Mouse (Mus musculus): Measurements from ENCODE around the gene Ccn1. TPM values are rescaled to one million over a fixed set of nuclear protein-coding genes. Genes with fewer than 3 reads are reported as not detected.

Ccn1 gene
- polyA plus RNA-seq, 1 experiment from 2014 or later = 9.1 TPM

DNA sequence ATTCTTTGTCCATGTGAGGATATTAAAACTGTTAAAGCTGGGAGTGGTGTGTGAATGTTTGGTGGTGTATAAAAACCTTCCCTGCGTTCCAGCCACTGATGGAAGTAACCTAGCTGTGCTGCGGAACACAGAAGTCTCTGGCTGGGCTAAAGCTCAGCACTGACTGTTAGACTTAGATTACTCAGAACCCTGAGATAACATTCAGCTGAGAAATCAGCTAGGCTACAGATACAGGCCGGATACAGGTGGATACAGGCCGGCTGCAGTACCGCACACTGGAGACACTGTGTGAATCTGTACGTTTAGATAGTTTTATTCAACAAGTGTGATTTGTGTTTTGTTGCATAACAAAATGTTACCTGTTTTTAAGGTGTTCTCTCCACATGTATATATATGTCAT is 49.0 kb downstream of the Ccn1 start:
- Histone ChIP-seq H3K4me2 (ENCODE audit: low read depth, low read length) (no peak overlapping the region), H3K9ac (ENCODE audit: low read depth, low read length) (no peak overlapping the region), H3K4me1 (ENCODE audit: control insufficient read depth, low read depth, low read length) (peaks cover 2% of the 10 kb centered on the region), H3K4me3 (ENCODE audit: low read depth, low read length) (no peak overlapping the region), H3K27ac (ENCODE audit: low read length) (no peak overlapping the region), H3K27me3 (ENCODE audit: control insufficient read depth, insufficient read depth, low read depth, low read length) (no peaks in the 10 kb centered on the region), H3K9me3 (replicated peaks; ENCODE audit: control insufficient read depth, low read length) (no peaks in the 10 kb centered on the region), H3K36me3 (ENCODE audit: control insufficient read depth, insufficient read depth) (peaks cover 9% of the 10 kb centered on the region; the same call in 1 of the 2 replicates)
- ATAC-seq (ENCODE audit: low read depth) = no peak
- 60% methylated on average over 6 of the region's 6 CpGs for WGBS (ENCODE audit: insufficient replicate concordance)

DNA sequence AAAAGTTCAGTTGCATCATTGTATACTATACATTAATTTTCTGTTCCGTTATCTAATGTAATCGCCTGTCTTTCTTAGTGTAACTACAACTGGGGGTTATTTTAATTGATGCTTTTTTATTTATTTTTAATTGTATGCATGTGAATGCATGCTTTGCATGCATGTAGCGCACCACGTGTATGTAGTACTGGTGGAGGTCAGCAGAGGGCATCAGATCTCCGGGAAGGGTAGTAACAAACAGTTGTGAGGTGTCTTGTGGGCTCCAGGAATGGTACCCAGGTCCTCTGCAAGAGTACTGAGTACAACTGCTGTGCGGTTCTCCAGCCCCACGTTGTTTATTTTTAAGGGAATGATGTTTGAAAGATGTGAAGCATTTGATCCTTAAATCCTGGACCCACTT is 50.7 kb downstream of the Ccn1 start:
- 76% methylated on average over 7 of the region's 7 CpGs for whole genome bisulfite sequencing (ENCODE audit: insufficient replicate concordance)
- H3K4me3 ChIP-seq (ENCODE audit: low read depth, low read length) = no peak overlapping the region
- H3K9ac ChIP-seq (ENCODE audit: low read depth, low read length) = no peak overlapping the region
- no peaks in the 10 kb centered on the region for H3K9me3 ChIP-seq (replicated peaks; ENCODE audit: control insufficient read depth, low read length)
- ATAC-seq (ENCODE audit: low read depth) = no peak
- H3K27ac ChIP-seq (ENCODE audit: low read length) = no peak overlapping the region
- peaks cover 2% of the 10 kb centered on the region for H3K4me1 ChIP-seq (ENCODE audit: control insufficient read depth, low read depth, low read length)
- no peaks in the 10 kb centered on the region for H3K27me3 ChIP-seq (ENCODE audit: control insufficient read depth, insufficient read depth, low read depth, low read length)
- peaks cover 6% of the 10 kb centered on the region for H3K36me3 ChIP-seq (ENCODE audit: control insufficient read depth, insufficient read depth)
- no peak overlapping the region for H3K4me2 ChIP-seq (ENCODE audit: low read depth, low read length)

Other genes with a start within 250 kb of the Ccn1 start
- gene Znhit6, start 73.8 kb downstream of the Ccn1 start, polyA plus RNA-seq (2015; fragmentation: Nextera tagmentation; extraction: Ambion mirVana) = 9.5 and 11.5 TPM in 2 replicates
- 37.9 and 44.7 TPM in 2 replicates for gene Ddah1, start 108.7 kb upstream of the Ccn1 start, polyA plus RNA-seq (2015; fragmentation: Nextera tagmentation; extraction: Ambion mirVana)

All from liver, embryonic 16.5 days (tissue).